Mouse (Mus musculus): ENCODE measurements around the gene Slc13a5.

Slc13a5 gene

GRCm38 (mm10) chr11:72265483-72265882, 1.5 kb downstream of the Slc13a5 start:
- DNase-seq (ENCODE audit: low spot score), result no peak

- no peak for DNase-seq (ENCODE audit: low spot score)
These were observed 10.6 kb downstream of the Slc13a5 start for GRCm38 (mm10) chr11:72256441-72256840.

- DNase-seq (ENCODE audit: low spot score), result no peak
These were observed 11.4 kb downstream of the Slc13a5 start for GRCm38 (mm10) chr11:72255629-72256028.

- DNase-seq (ENCODE audit: low spot score), result no peak
These were observed 21.7 kb downstream of the Slc13a5 start for GRCm38 (mm10) chr11:72245196-72245753.

- DNase-seq (ENCODE audit: low spot score), result no peak
These were observed 26.8 kb downstream of the Slc13a5 start for GRCm38 (mm10) chr11:72240062-72240860.

- DNase-seq (ENCODE audit: low spot score), result peak; percentile 78
These were observed 33.0 kb downstream of the Slc13a5 start for GRCm38 (mm10) chr11:72234013-72234412.

- no peak for DNase-seq (ENCODE audit: low spot score)
These were observed 34.0 kb downstream of the Slc13a5 start for GRCm38 (mm10) chr11:72232991-72233390.

- no peak for DNase-seq (ENCODE audit: low spot score)
These were observed 35.0 kb downstream of the Slc13a5 start for GRCm38 (mm10) chr11:72232068-72232467.

GRCm38 (mm10) chr11:72228513-72228912, 38.5 kb downstream of the Slc13a5 start:
- DNase-seq (ENCODE audit: low spot score), result no peak

- no peak for DNase-seq (ENCODE audit: low spot score)
These were observed 40.1 kb downstream of the Slc13a5 start for GRCm38 (mm10) chr11:72226901-72227300.

- no peak for DNase-seq (ENCODE audit: low spot score)
These were observed 40.8 kb downstream of the Slc13a5 start for GRCm38 (mm10) chr11:72226020-72226791.

GRCm38 (mm10) chr11:72224865-72225264, 42.2 kb downstream of the Slc13a5 start:
- DNase-seq (ENCODE audit: low spot score), result peak; percentile 78

- DNase-seq (ENCODE audit: low spot score), result no peak
These were observed 43.6 kb downstream of the Slc13a5 start for GRCm38 (mm10) chr11:72223414-72223813.

GRCm38 (mm10) chr11:72221278-72221677, 45.7 kb downstream of the Slc13a5 start:
- peak; percentile 80 for DNase-seq (ENCODE audit: low spot score)

GRCm38 (mm10) chr11:72217116-72217515, 49.9 kb downstream of the Slc13a5 start:
- no peak for DNase-seq (ENCODE audit: low spot score)

- DNase-seq (ENCODE audit: low spot score), result peak; percentile 82
These were observed 51.6 kb downstream of the Slc13a5 start, which contains the start of gene Med31 for GRCm38 (mm10) chr11:72215410-72215797. TSS of gene Med31 (minus strand) at chr11:72215592.

GRCm38 (mm10) chr11:72214591-72215409, 52.2 kb downstream of the Slc13a5 start:
- DNase-seq (ENCODE audit: low spot score), result peak; percentile 96

- DNase-seq (ENCODE audit: low spot score), result no peak
These were observed 59.1 kb downstream of the Slc13a5 start for GRCm38 (mm10) chr11:72207834-72208377.

- peak; percentile 80 for DNase-seq (ENCODE audit: low spot score)
These were observed 59.7 kb downstream of the Slc13a5 start, which contains the start of the genes 4933427D14Rik and Txndc17 for GRCm38 (mm10) chr11:72207204-72207833. TSS of gene 4933427D14Rik (minus strand) at chr11:72207459. TSS of gene Txndc17 (plus strand) at chr11:72207547.

- DNase-seq (ENCODE audit: low spot score), result no peak
These were observed 60.5 kb downstream of the Slc13a5 start, which contains the start of gene Gm43951 for GRCm38 (mm10) chr11:72206341-72207203. TSS of gene Gm43951 (minus strand) at chr11:72206840.
